Mouse (Mus musculus): Measurements from ENCODE around the gene Cdk10. TPM values are rescaled to one million over a fixed set of nuclear protein-coding genes. Genes with fewer than 3 reads are reported as not detected.
A peak's percentile ranks its signal among the peaks of the same experiment; 100 is the strongest.
"Not testable (repeated sequence)": the region's sequence is repeated elsewhere in the genome, so short reads cannot be mapped to it uniquely, and the experiment has no call there.

Gene Cdk10
- 10 to 100 TPM; 10.1 to 12.0 TPM for total RNA-seq (2021)
- long read RNA-seq, experiment 1, transcript Cdk10-201 (13 exons, 1,642 nt) = major isoform, 8 of 11 reads
- long read RNA-seq, experiment 1, partial matches to known transcripts = 1 of 11 reads
- long read RNA-seq, experiment 1, other reads (novel, unspliced or antisense) = 1 of 11 reads
- long read RNA-seq, experiment 2, transcript Cdk10-201 (13 exons, 1,642 nt) = major isoform, 7 of 11 reads
- long read RNA-seq, experiment 2, partial matches to known transcripts = 0 of 11 reads
- long read RNA-seq, experiment 2, other reads (novel, unspliced or antisense) = 3 of 11 reads

- DNase-seq = peak; percentile 84
These were observed at the start of gene Cdk10 for GRCm38 (mm10) chr8:123224278-123225266. Gene Cdk10, plus strand, starts transcription at chr8:123224842.

DNA sequence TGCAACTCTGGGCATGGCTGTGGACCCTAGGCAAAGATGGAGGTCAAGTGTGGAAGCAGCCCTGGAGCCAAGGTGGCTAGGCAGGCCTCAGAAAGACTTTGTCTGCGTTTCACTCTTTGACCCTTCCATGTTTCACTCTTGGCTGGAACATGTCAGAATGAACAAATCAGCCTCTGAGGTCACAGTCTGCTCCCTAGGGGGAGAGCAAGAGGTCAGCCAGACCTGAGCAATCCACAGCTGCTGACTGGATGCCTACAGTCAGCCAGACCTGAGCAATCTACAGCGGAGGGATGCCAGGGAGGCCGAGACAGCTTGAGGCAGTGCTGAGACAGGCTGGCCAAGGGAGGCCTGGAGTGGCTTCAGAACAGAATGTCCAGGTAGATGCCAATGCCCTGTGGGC, 43.3 kb upstream of the Cdk10 start:
- peak; percentile 69 for DNase-seq

DNA sequence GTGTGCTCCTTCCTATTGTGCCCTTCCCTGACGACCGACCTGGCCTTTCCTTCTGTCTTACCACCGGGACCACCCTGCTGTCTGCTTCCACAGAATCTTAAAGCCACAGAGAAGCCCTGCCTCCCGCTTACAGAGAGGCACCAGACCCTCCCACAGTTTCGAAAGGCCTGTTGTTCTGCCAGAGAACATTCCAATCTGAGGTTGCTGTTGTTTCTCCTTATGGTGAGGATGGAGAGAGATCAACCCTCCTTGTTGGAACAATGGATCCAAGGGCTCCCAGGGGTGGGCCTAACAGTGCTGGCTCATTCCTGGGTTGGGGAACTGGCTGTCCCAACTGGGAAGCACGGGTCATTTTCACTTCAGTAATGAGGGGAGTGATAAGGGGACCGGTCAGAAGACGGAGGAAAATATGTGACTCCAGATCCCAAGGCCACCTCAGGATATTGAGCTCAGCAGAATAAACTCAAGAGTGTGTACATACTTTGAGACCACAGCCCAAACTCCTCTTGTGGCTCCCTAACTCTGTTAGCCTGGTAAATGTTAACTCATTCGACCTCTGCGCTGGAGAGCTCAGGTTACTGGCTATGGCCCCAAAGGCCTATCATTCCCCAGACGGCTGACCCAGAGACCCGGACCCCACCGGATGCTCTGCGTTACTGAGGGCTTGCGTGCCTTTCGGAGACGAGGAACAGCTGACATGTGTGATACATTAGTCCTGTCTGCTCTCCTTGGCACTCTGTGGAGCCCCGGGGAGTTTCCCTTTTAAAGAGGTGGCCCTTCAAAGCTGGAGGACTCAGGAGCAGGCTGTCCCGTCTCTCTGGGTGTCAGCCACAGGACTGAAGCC, 38.9 kb upstream of the Cdk10 start, which contains the start of gene Dpep1:
Gene Dpep1, plus strand, starts transcription at position 677 of the 844 bp plus-strand sequence.
- peak; percentile 82 for DNase-seq

DNA sequence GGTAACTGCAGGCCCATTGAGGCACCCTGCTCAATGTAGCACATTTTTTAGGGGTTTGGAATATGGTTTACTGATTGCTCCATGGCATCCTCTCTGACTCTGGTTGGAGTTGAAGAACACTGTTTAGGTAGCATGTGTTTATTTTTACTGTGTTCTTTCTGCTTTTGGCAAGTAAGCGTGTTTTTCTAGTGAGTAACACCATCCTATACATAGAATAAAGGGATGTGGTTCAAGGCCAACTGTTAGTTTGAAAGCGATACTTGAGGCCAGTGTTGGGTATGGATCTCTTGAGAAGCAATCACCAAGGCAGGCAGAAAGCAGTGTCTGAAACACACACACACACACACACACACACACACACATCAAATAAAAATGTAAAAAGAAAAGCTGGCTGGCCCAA, 36.6 kb upstream of the Cdk10 start:
- DNase-seq = no peak

DNA sequence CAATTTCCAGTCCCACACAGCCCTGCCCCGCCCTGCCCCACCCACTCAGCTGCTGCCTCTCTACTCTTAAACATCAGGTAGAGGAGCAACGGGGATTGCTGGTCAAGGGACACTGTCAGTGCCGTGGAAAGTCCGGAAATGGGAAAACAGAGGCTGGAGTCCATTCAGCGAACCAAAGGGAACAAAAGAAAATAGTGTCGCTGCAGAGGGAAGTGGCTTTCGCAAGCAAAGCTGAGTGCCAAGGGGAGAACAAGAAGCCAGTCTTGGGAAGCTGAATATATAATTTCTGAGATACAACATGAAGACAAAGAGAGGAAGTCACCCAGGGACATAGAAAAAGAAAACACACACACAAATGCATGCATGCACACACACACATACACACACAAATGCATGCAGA, 35.8 kb upstream of the Cdk10 start:
- DNase-seq = no peak

- peak; percentile 68 for DNase-seq
These were observed 34.0 kb upstream of the Cdk10 start for GRCm38 (mm10) chr8:123190678-123191077.

DNA sequence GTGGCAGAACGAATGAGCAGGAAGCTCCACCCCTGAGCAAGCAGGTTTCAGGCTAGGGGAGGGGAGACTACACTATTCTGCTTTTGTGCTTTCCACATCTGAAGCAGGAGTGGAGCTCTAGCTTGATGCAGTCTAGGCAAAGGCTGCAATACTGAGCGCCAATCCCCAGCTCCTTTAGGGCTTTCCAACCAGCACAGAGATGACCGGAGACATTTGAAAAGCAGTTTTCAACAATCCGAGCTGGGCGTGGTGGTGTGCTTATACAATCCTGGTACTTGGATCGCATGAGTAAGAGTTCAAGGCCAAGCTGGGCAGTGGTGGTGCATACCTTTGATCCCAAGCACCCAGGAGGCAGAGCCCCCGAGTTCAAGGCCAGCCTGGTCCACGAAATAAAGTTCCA, 32.7 kb upstream of the Cdk10 start:
- no peak for DNase-seq

- DNase-seq = no peak
These were observed 30.9 kb upstream of the Cdk10 start for GRCm38 (mm10) chr8:123193771-123194170.

GRCm38 (mm10) chr8:123197016-123197415, 27.6 kb upstream of the Cdk10 start:
- not testable (repeated sequence) for DNase-seq

DNA sequence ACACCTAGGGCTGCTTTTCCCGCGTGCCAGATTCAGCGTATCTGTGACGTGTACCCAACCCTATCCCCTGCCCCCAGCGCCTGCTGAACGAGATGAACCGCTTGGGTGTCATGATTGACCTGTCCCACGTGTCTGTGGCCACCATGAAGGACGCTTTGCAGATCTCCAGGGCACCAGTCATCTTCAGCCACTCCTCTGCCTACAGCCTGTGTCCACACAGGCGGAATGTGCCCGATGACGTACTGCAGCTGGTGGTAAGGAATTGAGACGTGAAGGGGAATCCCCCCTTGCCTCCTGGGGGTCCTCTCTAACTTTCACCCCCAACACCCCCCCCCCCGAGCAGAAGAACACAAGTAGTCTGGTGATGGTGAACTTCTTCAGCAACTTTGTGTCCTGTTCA, 24.8 kb upstream of the Cdk10 start:
- no peak for DNase-seq

DNA sequence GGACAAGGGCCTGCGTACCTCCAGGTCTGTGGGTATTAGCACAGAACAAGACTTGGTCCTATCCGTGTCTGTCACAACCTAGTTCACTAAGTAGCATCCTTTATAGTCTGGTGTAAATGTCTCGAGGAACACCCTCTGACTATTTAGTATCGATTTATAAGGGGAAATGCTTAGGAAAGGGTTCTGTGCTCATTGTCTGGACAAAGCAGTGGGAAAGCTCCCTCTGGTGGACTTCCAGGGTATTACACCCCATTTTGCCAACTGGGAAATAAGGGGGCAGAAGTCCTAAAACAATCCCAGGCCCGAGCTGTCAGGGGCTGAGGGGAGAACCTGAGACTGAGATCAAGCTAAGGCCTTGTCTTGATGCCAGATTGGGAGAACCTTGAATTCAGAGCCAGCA, 22.4 kb upstream of the Cdk10 start:
- DNase-seq = no peak

GRCm38 (mm10) chr8:123203571-123203970, 21.1 kb upstream of the Cdk10 start:
- no peak for DNase-seq

- DNase-seq = no peak
These were observed 12.8 kb upstream of the Cdk10 start for GRCm38 (mm10) chr8:123211876-123212275.

GRCm38 (mm10) chr8:123212321-123213117, 12.1 kb upstream of the Cdk10 start, which contains the start of the genes Chmp1a and Spata33:
Gene Chmp1a, minus strand, starts transcription at chr8:123212763.
Gene Spata33, plus strand, starts transcription at chr8:123212832.
- DNase-seq = peak; percentile 90

DNA sequence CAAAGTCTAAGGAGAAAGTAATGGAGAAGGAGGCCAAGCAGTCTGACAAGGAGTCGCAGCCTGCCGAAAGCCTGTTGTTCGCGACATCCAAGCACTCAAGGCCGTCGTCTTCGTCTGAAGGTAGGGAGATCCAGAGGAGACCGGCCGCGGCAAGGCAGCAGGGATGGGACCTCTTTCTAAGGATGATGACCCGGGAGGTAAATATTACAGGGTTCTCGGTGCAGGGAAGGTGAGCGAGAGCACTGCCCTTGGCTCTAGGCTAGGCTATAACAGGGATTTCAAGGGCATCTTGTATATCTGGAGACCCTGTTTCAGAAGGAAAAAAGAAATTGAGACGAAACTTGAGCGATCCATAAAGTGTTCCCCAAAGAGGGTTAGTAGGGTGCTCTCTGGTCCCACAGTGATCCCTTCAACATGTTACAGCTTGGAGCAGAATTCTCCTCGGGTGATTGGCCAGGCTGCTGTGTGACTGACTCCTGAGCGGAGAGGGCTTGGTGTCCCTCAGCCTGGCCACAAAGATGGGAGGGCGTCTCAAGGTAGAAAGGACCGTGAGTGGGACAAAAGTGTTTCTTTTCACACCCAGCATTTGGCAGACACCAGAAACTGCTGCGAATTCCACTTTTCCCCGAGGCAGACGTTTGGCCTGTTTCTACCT, 11.4 kb upstream of the Cdk10 start:
- no peak for DNase-seq

- no peak for DNase-seq
These were observed 9.2 kb upstream of the Cdk10 start for GRCm38 (mm10) chr8:123215430-123215829.

DNA sequence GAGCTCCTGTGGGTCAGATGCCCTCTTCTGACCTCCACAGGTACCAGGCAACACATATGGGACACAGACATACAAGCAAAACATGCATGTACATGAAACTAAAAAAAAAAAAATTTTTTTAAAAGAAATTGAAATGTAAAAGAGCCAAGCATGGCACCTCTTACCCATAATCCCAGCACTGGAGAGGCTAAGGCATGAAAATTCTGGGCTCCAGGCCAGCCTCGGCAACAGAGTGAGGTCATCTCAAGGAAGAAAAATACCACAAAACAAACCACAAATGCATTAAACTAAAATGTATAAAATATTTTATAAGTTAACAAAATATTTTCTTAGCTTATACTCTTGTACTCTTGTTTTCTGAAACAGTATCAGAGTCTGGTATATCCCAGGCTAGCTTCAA, 3.7 kb upstream of the Cdk10 start:
- DNase-seq = no peak

- DNase-seq = no peak
These were observed 3.8 kb downstream of the Cdk10 start for GRCm38 (mm10) chr8:123228416-123228815.

DNA sequence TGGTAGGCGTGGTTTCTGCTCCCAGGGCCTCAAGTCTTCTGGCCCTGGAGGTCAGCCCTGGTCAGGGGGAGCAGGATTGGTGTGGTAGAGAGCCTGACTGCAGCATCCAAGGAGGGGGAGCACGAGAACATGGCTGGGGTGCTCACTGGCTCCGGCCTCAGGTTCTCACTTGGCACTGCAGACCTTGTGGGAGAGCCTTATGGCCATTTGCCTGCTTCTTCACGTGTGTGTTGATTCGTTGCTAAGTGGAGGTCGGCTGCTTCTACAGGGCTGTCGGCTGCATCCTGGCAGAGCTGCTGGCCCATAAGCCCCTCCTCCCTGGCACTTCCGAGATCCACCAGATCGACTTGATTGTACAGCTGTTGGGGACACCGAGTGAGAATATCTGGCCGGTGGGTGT, 5.7 kb downstream of the Cdk10 start:
- DNase-seq = not testable (repeated sequence)

GRCm38 (mm10) chr8:123231742-123232141, 7.1 kb downstream of the Cdk10 start:
- no peak for DNase-seq

- DNase-seq = no peak
These were observed 7.9 kb downstream of the Cdk10 start for GRCm38 (mm10) chr8:123232553-123232952.
